Mouse (Mus musculus): ENCODE results near the gene Insl3. TPM values are rescaled to one million over a fixed set of nuclear protein-coding genes. Genes with fewer than 3 reads are reported as not detected.
"Not testable (repeated sequence)": the region's sequence is repeated elsewhere in the genome, so short reads cannot be mapped to it uniquely, and the experiment has no call there.

Insl3 gene
- polyA plus RNA-seq, 1 experiment: 1.4 TPM

GRCm38 (mm10) chr8:71676020-71676741 is 12.8 kb upstream of the Insl3 start, which contains the start of gene Jak3:
Gene Jak3 (plus strand): TSS chr8:71676296.
- DNase-seq (ENCODE audit: extremely low spot score in 1 of 2, low spot score in 1 of 2): no peak

- DNase-seq (ENCODE audit: extremely low spot score in 1 of 2, low spot score in 1 of 2): no peak
These were observed 12.2 kb upstream of the Insl3 start for GRCm38 (mm10) chr8:71676803-71677202.

GRCm38 (mm10) chr8:71677555-71677954 is 11.5 kb upstream of the Insl3 start:
- no peak for DNase-seq (ENCODE audit: extremely low spot score in 1 of 2, low spot score in 1 of 2)

- DNase-seq (ENCODE audit: extremely low spot score in 1 of 2, low spot score in 1 of 2): no peak
These were observed 10.8 kb upstream of the Insl3 start for GRCm38 (mm10) chr8:71678216-71678615.

GRCm38 (mm10) chr8:71679116-71679515 is 9.9 kb upstream of the Insl3 start:
- no peak for DNase-seq (ENCODE audit: extremely low spot score in 1 of 2, low spot score in 1 of 2)

- no peak for DNase-seq (ENCODE audit: extremely low spot score in 1 of 2, low spot score in 1 of 2)
These were observed 9.4 kb upstream of the Insl3 start for GRCm38 (mm10) chr8:71679550-71680168.

GRCm38 (mm10) chr8:71680471-71680870 is 8.5 kb upstream of the Insl3 start:
- DNase-seq (ENCODE audit: extremely low spot score in 1 of 2, low spot score in 1 of 2): no peak

- DNase-seq (ENCODE audit: extremely low spot score in 1 of 2, low spot score in 1 of 2): no peak
These were observed 7.6 kb upstream of the Insl3 start for GRCm38 (mm10) chr8:71681369-71681915.

GRCm38 (mm10) chr8:71682832-71683231 is 6.2 kb upstream of the Insl3 start:
- no peak for DNase-seq (ENCODE audit: extremely low spot score in 1 of 2, low spot score in 1 of 2)

- DNase-seq (ENCODE audit: extremely low spot score in 1 of 2, low spot score in 1 of 2): no peak
These were observed 4.3 kb upstream of the Insl3 start for GRCm38 (mm10) chr8:71684701-71685100.

GRCm38 (mm10) chr8:71685573-71685972 is 3.4 kb upstream of the Insl3 start:
- DNase-seq (ENCODE audit: extremely low spot score in 1 of 2, low spot score in 1 of 2): no peak

- DNase-seq (ENCODE audit: extremely low spot score in 1 of 2, low spot score in 1 of 2): no peak
These were observed 2.8 kb upstream of the Insl3 start for GRCm38 (mm10) chr8:71686143-71686734.

GRCm38 (mm10) chr8:71687616-71688015 is 1.4 kb upstream of the Insl3 start:
- DNase-seq (ENCODE audit: extremely low spot score in 1 of 2, low spot score in 1 of 2): no peak

GRCm38 (mm10) chr8:71692509-71692908 is 3.5 kb downstream of the Insl3 start:
- DNase-seq (ENCODE audit: extremely low spot score in 1 of 2, low spot score in 1 of 2): no peak

- no peak for DNase-seq (ENCODE audit: extremely low spot score in 1 of 2, low spot score in 1 of 2)
These were observed 4.4 kb downstream of the Insl3 start for GRCm38 (mm10) chr8:71693166-71694041.

GRCm38 (mm10) chr8:71695456-71695855 is 6.4 kb downstream of the Insl3 start:
- DNase-seq (ENCODE audit: extremely low spot score in 1 of 2, low spot score in 1 of 2): not testable (repeated sequence)

GRCm38 (mm10) chr8:71700493-71701269 is 11.7 kb downstream of the Insl3 start:
- DNase-seq (ENCODE audit: extremely low spot score in 1 of 2, low spot score in 1 of 2): no peak

- no peak for DNase-seq (ENCODE audit: extremely low spot score in 1 of 2, low spot score in 1 of 2)
These were observed 12.5 kb downstream of the Insl3 start, which contains the start of gene B3gnt3 for GRCm38 (mm10) chr8:71701414-71702086. Gene B3gnt3 (minus strand): TSS chr8:71701789.

GRCm38 (mm10) chr8:71702087-71702432 is 13.0 kb downstream of the Insl3 start:
- no peak for DNase-seq (ENCODE audit: extremely low spot score in 1 of 2, low spot score in 1 of 2)
